Mouse (Mus musculus) forebrain, embryonic 14.5 days (tissue): ENCODE data around the gene Nacad. TPM values are rescaled to one million over a fixed set of nuclear protein-coding genes. Genes with fewer than 3 reads are reported as not detected.

Source experiments
- ATAC-seq: fragments of 200-750 bp; cut with Nextera tagmentation; 2 replicates; pipeline ENCODE4 v1.8.0; 2017; ENCODE audit warnings: mild to moderate bottlenecking, moderate library complexity
- DNase-seq: peaks from one replicate; pipeline ENCODE4 v3.0.0-alpha.2; 2015; ENCODE audit warnings: low spot score
- H3K27ac ChIP-seq: fragments of 300-500 bp; sonication (generic); 2 replicates; pipeline ENCODE4 v1.5.1; 2014; ENCODE audit warnings: low read depth, mild to moderate bottlenecking, control low read depth, low read length, moderate library complexity
- H3K27me3 ChIP-seq: fragments of 300-500 bp; sonication (generic); replicated peaks from 2 replicates; pipeline ENCODE4 v1.6.1; 2014; ENCODE audit warnings: low read length, control low read depth, mixed read lengths; ENCODE audit not compliant: control insufficient read depth, insufficient read depth
- H3K36me3 ChIP-seq: fragments of 300-500 bp; sonication (generic); 2 replicates; pipeline ENCODE4 v1.6.1; 2014; ENCODE audit warnings: low read length, control low read depth; ENCODE audit not compliant: control insufficient read depth, insufficient read depth
- H3K4me1 ChIP-seq: fragments of 300-500 bp; sonication (generic); 2 replicates; pipeline ENCODE4 v1.6.1; 2014; ENCODE audit warnings: antibody characterized with exemption, low read length, control low read depth; ENCODE audit not compliant: control insufficient read depth, insufficient read depth
- H3K4me2 ChIP-seq: fragments of 300-500 bp; sonication (generic); 2 replicates; pipeline ENCODE4 v1.6.1; 2014; ENCODE audit warnings: mild to moderate bottlenecking, control low read depth, low read length
- H3K4me3 ChIP-seq: fragments of 300-500 bp; sonication (generic); 2 replicates; pipeline ENCODE4 v1.5.1; 2014; ENCODE audit warnings: low read depth, low read length, control low read depth
- H3K9ac ChIP-seq: fragments of 300-500 bp; sonication (generic); 2 replicates; pipeline ENCODE4 v1.6.1; 2014; ENCODE audit warnings: mild to moderate bottlenecking, low read length, control low read depth, moderate library complexity
- H3K9me3 ChIP-seq: fragments of 300-500 bp; sonication (generic); replicated peaks from 2 replicates; pipeline ENCODE4 v1.6.1; 2016; ENCODE audit warnings: low read length, control low read depth, mixed read lengths; ENCODE audit not compliant: control insufficient read depth
- WGBS: fragments of 180-500 bp; shearing (Covaris S2); extraction: QIAGEN DNeasy Blood & Tissue Kit; methylation state at CpG from one replicate; pipeline ENCODE4 v1.1.7; 2014; 5-methylcytosine and 5-hydroxymethylcytosine counted together
- polyA plus RNA-seq: library from polyadenylated mRNA; unstranded; fragments of >200 nt; fragmentation: Nextera tagmentation; extraction: Ambion mirVana; gene quantifications from 2 replicates; pipeline ENCODE4 v1.2.1, GENCODE M21; 2014

Gene Nacad
- polyA plus RNA-seq, 1 experiment from 2014 or later, result 49.6 TPM

DNA sequence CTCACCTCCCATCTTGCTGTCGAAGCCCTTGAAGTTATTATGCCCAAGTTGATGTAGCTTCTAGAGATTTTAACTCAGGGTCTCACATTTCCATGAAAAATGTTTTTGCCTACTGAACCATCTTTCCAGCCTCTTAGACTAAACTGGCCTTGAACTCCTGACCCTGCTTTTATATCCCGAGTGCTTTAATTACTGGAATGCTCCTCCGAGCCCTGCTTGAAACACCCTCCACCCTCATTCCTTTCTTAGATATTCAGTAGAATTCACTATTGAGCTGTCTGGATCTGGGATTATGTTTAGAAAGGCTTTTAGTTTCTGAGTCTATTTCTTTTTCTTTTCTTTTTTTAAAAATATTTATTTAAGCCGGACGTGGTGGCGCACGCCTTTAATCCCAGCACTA is 26.5 kb downstream of the Nacad start:
- Histone ChIP-seq H3K4me3 (no peak overlapping the region), H3K27ac (no peak overlapping the region), H3K9ac (no peak overlapping the region), H3K4me2 (no peak overlapping the region), H3K36me3 (peaks cover 5% of the 10 kb centered on the region), H3K4me1 (no peaks in the 10 kb centered on the region), H3K27me3 (no peaks in the 10 kb centered on the region), H3K9me3 (no peaks in the 10 kb centered on the region)
- ATAC-seq (no peak), DNase-seq (no peak)
- WGBS, result 88% methylated on average over 7 of the region's 7 CpGs

DNA sequence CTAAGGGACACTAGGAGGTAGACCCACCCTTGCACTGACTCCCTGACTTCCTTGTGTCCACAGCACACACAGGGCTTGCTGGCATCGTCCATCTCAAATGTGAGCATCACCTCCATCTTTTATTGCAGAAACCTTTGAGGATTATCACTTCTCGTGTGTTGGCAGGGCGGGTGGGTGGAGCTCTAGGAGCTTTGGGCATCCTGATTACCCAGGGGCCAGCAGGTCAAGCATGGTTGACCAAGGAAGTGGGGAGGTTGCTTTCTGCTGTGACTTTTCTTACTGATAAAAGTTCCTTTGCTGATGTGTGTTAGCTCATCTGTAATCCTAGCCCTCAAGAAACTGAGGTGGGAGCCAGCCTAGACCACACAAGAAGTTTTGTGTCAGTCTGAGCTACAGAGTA is 29.7 kb downstream of the Nacad start:
- H3K27me3 ChIP-seq, result no peaks in the 10 kb centered on the region
- ATAC-seq, result no peak
- no peak overlapping the region for H3K4me2 ChIP-seq
- no peak overlapping the region for H3K27ac ChIP-seq
- no peaks in the 10 kb centered on the region for H3K4me1 ChIP-seq
- WGBS, result 91% methylated on average over 3 of the region's 3 CpGs
- H3K9me3 ChIP-seq, result no peaks in the 10 kb centered on the region
- DNase-seq, result no peak
- H3K36me3 ChIP-seq, result peaks cover 14% of the 10 kb centered on the region
- no peak overlapping the region for H3K9ac ChIP-seq
- H3K4me3 ChIP-seq, result no peak overlapping the region

DNA sequence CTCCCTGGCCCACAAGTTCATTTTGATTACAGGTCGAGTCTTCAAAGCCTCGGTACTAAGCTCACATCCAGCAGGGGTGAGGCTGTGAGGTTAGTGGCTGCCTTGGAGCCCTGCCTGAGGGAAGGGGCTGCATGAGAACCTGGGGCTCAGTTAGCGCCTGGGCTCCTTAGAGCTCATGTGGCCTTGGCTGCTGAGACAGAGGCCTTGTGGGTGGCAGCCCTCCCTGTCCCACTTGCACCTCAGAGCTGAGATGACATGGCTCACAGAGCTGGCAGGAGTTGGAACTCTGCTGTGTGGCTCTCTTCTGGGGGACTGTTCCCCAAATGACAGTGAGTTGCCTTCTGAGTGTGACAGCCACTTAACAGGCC is 36.5 kb downstream of the Nacad start:
- WGBS, result 57% methylated on average over 3 of the region's 3 CpGs
- Histone ChIP-seq H3K4me1 (peaks cover 9% of the 10 kb centered on the region), H3K4me3 (no peak overlapping the region), H3K9ac (no peak overlapping the region), H3K27me3 (no peaks in the 10 kb centered on the region), H3K36me3 (peaks cover 9% of the 10 kb centered on the region; the same call in 1 of the 2 replicates), H3K27ac (0 out of 2 replicates have a peak overlapping the region, but pooled peaks have one; percentile 27), H3K9me3 (no peaks in the 10 kb centered on the region), H3K4me2 (no peak overlapping the region)
- 0 out of 2 replicates have a peak, but pooled peaks have one; percentile 6 for ATAC-seq
- DNase-seq, result no peak

DNA sequence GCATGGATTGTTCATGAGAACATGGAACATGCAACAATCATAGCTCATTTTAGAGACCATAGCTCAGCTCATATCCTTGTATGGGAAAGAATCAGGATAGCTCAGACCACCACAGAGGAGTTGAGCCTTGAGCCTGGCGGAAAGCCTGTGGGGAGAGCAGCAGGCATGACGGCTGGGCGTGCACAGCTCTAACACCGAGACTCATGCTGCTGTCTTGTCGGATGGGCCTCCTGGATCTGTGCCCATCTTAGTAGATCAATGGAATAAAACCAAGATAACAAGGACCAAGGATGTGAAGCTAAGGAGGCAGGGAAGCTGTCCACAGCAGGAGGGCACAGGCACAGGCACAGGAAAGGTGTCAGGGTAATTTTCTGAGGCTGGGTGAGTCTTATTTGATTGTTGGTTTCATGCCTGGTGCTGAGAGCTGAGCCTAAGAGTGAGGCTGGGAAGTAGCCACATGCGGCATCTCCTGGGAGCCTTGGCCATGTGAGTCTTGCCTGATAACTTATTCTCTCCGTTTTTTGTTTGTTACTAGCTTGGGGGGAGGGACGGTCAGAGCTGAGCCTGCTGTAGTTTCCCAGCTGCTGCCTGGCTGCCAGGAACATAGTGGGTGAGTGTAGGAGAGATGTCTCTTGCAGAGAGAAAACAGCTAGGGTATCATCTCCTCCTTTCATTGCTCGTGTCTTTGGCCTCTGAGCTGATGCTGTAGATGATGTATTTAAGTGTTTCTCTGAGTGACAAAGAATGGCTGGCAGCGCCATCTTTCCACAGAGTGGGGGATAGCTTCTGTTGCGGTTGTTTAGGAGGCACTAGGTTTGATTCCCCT is 37.1 kb downstream of the Nacad start:
- Histone ChIP-seq H3K4me2 (no peak overlapping the region), H3K9ac (peak overlapping the region; percentile 13; the same call in 1 of the 2 replicates), H3K4me3 (no peak overlapping the region), H3K36me3 (peaks cover 9% of the 10 kb centered on the region; the same call in 1 of the 2 replicates), H3K27ac (peak overlapping the region; percentile 44; the same call in 1 of the 2 replicates), H3K27me3 (no peaks in the 10 kb centered on the region), H3K9me3 (no peaks in the 10 kb centered on the region), H3K4me1 (peaks cover 9% of the 10 kb centered on the region)
- peak; percentile 49 for DNase-seq
- WGBS, result 60% methylated on average over 11 of the region's 11 CpGs
- peak; percentile 65; the same call in 1 of the 2 replicates for ATAC-seq

DNA sequence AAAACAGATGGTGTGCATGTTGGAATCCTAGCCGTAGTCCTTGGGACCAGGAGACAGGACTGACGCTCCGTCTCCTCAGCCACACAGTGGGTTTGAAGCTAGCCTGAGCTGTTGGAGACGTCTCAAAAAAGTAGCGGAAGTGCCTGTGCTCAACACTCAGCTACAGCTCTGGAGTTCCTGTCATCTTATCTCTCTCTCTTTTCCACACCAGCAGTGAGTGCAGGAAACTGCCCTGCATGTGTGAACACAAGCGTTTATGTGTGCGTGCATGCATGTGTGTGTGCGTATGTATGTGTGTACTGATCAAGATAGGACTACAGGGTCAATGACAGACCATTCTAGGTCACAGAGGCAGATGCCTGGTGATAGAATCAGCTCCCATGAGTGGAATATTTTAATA is 37.9 kb downstream of the Nacad start:
- Histone ChIP-seq H3K36me3 (peaks cover 2% of the 10 kb centered on the region; the same call in 1 of the 2 replicates), H3K27me3 (no peaks in the 10 kb centered on the region), H3K4me3 (no peak overlapping the region), H3K4me1 (peaks cover 9% of the 10 kb centered on the region), H3K27ac (peak overlapping the region; percentile 44; the same call in 1 of the 2 replicates), H3K4me2 (no peak overlapping the region), H3K9me3 (no peaks in the 10 kb centered on the region), H3K9ac (no peak overlapping the region)
- DNase-seq (no peak), ATAC-seq (no peak)
- 91% methylated on average over 8 of the region's 8 CpGs for WGBS

DNA sequence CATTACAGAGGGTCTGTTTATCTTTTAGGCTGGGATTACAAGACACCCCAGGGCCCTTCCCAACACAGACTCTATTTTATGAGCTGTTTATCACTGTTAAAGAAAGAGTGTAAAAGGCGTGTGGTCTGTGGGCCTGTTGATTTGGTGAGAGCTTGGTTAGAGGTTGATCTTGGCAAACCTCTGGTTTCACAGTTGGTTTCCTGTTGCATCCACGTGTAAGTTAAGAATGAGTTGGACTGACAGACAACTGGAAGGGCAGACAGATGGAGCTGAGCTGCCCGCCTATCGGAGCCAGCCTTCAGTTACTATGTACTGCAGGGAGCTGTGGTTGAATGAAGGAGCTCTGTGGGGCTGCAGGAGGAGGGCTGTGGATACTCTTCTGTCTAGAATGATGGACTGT is 39.4 kb downstream of the Nacad start:
- no peak for ATAC-seq
- Histone ChIP-seq H3K9ac (no peak overlapping the region), H3K4me1 (peaks cover 9% of the 10 kb centered on the region), H3K4me2 (no peak overlapping the region), H3K36me3 (no peaks in the 10 kb centered on the region), H3K27ac (no peak overlapping the region), H3K27me3 (no peaks in the 10 kb centered on the region), H3K9me3 (no peaks in the 10 kb centered on the region), H3K4me3 (no peak overlapping the region)
- WGBS, result 91% methylated on average over 4 of the region's 4 CpGs
- no peak for DNase-seq

DNA sequence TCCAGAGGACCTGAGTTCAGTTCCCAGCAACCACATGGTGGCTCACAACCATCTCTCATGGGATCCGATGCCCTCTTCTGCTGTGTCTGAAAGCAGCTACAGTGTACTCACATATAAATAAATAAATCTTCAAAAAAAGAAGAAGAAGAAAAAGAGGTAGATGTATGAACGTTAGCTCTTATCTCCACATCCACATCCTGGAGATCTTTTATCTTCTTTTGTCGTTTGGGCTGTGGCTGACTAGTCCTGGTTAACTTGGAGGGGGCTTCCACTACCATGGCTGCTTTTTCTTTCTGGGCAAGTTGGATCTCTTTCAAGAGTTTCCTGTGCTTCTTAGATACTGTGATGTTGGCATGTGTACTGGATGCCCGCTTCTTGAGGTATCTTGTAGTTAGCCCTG is 42.7 kb downstream of the Nacad start:
- WGBS, result 89% methylated on average over 4 of the region's 4 CpGs
- no peak overlapping the region for H3K4me3 ChIP-seq
- H3K4me2 ChIP-seq, result no peak overlapping the region
- H3K36me3 ChIP-seq, result no peaks in the 10 kb centered on the region; the same call in 1 of the 2 replicates
- H3K9me3 ChIP-seq, result no peaks in the 10 kb centered on the region
- DNase-seq (no peak), ATAC-seq (no peak)
- no peak overlapping the region for H3K9ac ChIP-seq
- 0 out of 2 replicates have a peak, but pooled peaks cover 3% of the 10 kb centered on the region for H3K4me1 ChIP-seq
- no peak overlapping the region for H3K27ac ChIP-seq
- no peaks in the 10 kb centered on the region for H3K27me3 ChIP-seq

DNA sequence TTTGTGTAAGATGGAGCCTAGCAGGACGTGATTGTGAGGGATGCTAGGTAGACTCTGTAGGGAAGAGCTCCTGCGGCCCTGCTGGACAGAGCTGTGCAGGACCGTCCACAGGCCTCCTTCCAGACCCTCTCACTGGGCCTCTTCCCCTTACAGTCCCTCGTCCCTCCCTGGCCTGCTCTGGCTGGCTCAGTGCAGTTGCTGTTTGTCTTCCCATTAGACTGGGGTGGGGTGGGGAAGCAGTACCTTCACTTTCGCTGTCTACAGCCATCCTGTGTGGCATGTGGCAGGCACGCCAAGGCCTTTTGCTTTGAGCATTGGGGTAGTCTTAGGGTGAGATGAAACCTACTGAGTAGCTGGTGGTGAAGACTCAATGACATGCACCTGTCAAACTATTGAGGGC is 43.5 kb downstream of the Nacad start:
- WGBS, result 86% methylated on average over 6 of the region's 6 CpGs
- no peak overlapping the region for H3K4me3 ChIP-seq
- H3K27me3 ChIP-seq, result no peaks in the 10 kb centered on the region
- H3K4me1 ChIP-seq, result no peaks in the 10 kb centered on the region
- no peak overlapping the region for H3K9ac ChIP-seq
- H3K36me3 ChIP-seq, result no peaks in the 10 kb centered on the region; the same call in 1 of the 2 replicates
- no peak overlapping the region for H3K4me2 ChIP-seq
- no peak overlapping the region for H3K27ac ChIP-seq
- no peak for DNase-seq
- ATAC-seq, result no peak
- no peaks in the 10 kb centered on the region for H3K9me3 ChIP-seq

DNA sequence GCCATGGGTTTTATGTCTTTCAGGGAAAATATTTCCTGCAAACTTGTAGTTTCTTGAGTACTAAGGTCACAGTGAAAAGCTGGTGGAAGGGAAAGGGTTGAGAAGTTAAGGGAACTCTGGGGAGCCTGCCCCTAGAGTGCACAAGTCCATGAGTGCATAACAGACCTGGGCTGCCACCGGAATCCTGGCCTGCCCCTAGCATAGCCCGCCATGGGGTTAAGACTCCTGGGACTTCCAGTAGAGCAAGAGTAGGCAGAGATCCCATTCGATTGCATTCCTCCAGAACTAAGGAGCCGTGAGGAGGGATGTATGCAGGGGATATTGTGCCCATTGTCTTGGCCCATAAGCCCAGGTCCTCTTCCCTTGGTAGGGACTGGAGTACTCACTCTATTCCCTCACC is 44.4 kb downstream of the Nacad start:
- no peaks in the 10 kb centered on the region for H3K9me3 ChIP-seq
- H3K4me1 ChIP-seq, result no peaks in the 10 kb centered on the region
- ATAC-seq (no peak), DNase-seq (no peak)
- H3K4me3 ChIP-seq, result no peak overlapping the region
- H3K27me3 ChIP-seq, result no peaks in the 10 kb centered on the region
- no peak overlapping the region for H3K9ac ChIP-seq
- no peak overlapping the region for H3K27ac ChIP-seq
- 88% methylated on average over 4 of the region's 4 CpGs for WGBS
- no peak overlapping the region for H3K4me2 ChIP-seq
- peaks cover 7% of the 10 kb centered on the region; the same call in 1 of the 2 replicates for H3K36me3 ChIP-seq
